Mouse (Mus musculus): ENCODE measurements around the gene Gm47955. TPM values are rescaled to one million over a fixed set of nuclear protein-coding genes. Genes with fewer than 3 reads are reported as not detected.
"Not testable (repeated sequence)": the region's sequence is repeated elsewhere in the genome, so short reads cannot be mapped to it uniquely, and the experiment has no call there.

The Gm47955 gene
- polyA plus RNA-seq, 1 experiment: not detected

- DNase-seq (ENCODE audit: low spot score): no peak
Observed at GRCm38 (mm10) chr1:82992093-82992492, 32.0 kb downstream of the Gm47955 start.

GRCm38 (mm10) chr1:82993947-82994346 lies 33.9 kb downstream of the Gm47955 start:
- DNase-seq (ENCODE audit: low spot score): no peak

- not testable (repeated sequence) for DNase-seq (ENCODE audit: low spot score)
Observed at GRCm38 (mm10) chr1:83000306-83000705, 40.2 kb downstream of the Gm47955 start, which contains the start of gene Gm47959. Gm47959 (plus strand) TSS chr1:83000548.

- no peak for DNase-seq (ENCODE audit: low spot score)
Observed at GRCm38 (mm10) chr1:83006218-83007179, 46.4 kb downstream of the Gm47955 start.

GRCm38 (mm10) chr1:83007471-83007870 lies 47.4 kb downstream of the Gm47955 start:
- DNase-seq (ENCODE audit: low spot score): no peak

Other genes starting within 250 kb of the Gm47955 start
- 137 and 151 TPM in 2 replicates for gene Mff, start 235.4 kb upstream of the Gm47955 start, polyA plus RNA-seq (2012; rRNA removed)
- 0.59 and 0.61 TPM in 2 replicates for gene Tm4sf20, start 191.8 kb upstream of the Gm47955 start, polyA plus RNA-seq (2012; rRNA removed)
- not detected in 2 replicates for gene Gm47791, start 189.0 kb upstream of the Gm47955 start, polyA plus RNA-seq (2012; rRNA removed)
- 30.5 TPM in 2 replicates for gene Agfg1, start 120.8 kb upstream of the Gm47955 start, polyA plus RNA-seq (2012; rRNA removed)
- 1.1 and 1.7 TPM in 2 replicates for gene A030005L19Rik, start 47.0 kb upstream of the Gm47955 start, polyA plus RNA-seq (2012; rRNA removed)
- not detected in 2 replicates for gene A030014E15Rik, start 35.4 kb upstream of the Gm47955 start, polyA plus RNA-seq (2012; rRNA removed)
- not detected in 2 replicates for gene Gm6217, start 28.9 kb upstream of the Gm47955 start, polyA plus RNA-seq (2012; rRNA removed)
- not detected in 2 replicates for gene A030003K21Rik, start 16.9 kb upstream of the Gm47955 start, polyA plus RNA-seq (2012; rRNA removed)
- not detected in 2 replicates for gene Gm7544, start 4.3 kb upstream of the Gm47955 start, polyA plus RNA-seq (2012; rRNA removed)
- not detected in 2 replicates for gene Gm47959, start 40.3 kb downstream of the Gm47955 start, polyA plus RNA-seq (2012; rRNA removed)
- 2.3 and 3.2 TPM in 2 replicates for gene Slc19a3, start 78.2 kb downstream of the Gm47955 start, polyA plus RNA-seq (2012; rRNA removed)
- not detected in 2 replicates for gene Krtap28-10, start 82.2 kb downstream of the Gm47955 start, polyA plus RNA-seq (2012; rRNA removed)
- not detected in 2 replicates for gene Gm47969, start 84.6 kb downstream of the Gm47955 start, polyA plus RNA-seq (2012; rRNA removed)
- not detected in 2 replicates for gene A030005K14Rik, start 99.1 kb downstream of the Gm47955 start, polyA plus RNA-seq (2012; rRNA removed)
- not detected in 2 replicates for gene Krtap28-13, start 100.6 kb downstream of the Gm47955 start, polyA plus RNA-seq (2012; rRNA removed)
- not detected in 2 replicates for gene Ccl20, start 156.5 kb downstream of the Gm47955 start, polyA plus RNA-seq (2012; rRNA removed)
- 2.5 and 4.4 TPM in 2 replicates for gene Daw1, start 199.5 kb downstream of the Gm47955 start, polyA plus RNA-seq (2012; rRNA removed)

All from urinary bladder, adult 2 months (tissue).